Mouse (Mus musculus) spleen, adult 18-20 months (tissue): ENCODE measurements around the gene Ptpn18.
"Not testable (repeated sequence)": the region's sequence is repeated elsewhere in the genome, so short reads cannot be mapped to it uniquely, and the experiment has no call there.

Experiments used
- DNase-seq, 2 experiments: peaks; one replicate each; pipeline ENCODE4 v3.0.0; 2022; ENCODE audit warnings: mixed read lengths in 2 of 2

Gene Ptpn18

GRCm38 (mm10) chr1:34517797-34518196 lies 58.2 kb downstream of the Ptpn18 start:
- DNase-seq = not testable (repeated sequence)

- DNase-seq = no peak
Measured at GRCm38 (mm10) chr1:34518259-34518658, 58.7 kb downstream of the Ptpn18 start.

- DNase-seq = no peak
Measured at GRCm38 (mm10) chr1:34522205-34522849, 62.8 kb downstream of the Ptpn18 start.

- DNase-seq = no peak
Measured at GRCm38 (mm10) chr1:34522850-34523244, 63.3 kb downstream of the Ptpn18 start.

- DNase-seq = no peak
Measured at GRCm38 (mm10) chr1:34523647-34524046, 64.1 kb downstream of the Ptpn18 start.
